Mouse (Mus musculus) bone marrow, adult 2 months (tissue): ENCODE measurements at regions not wholly inside any gene's neighbourhood (a gene's known extent, or its start where the extent isn't known, plus 50 kb on each side); places are given as distances from the start of the nearest gene placed in this dataset.

Experiments used
- CTCF ChIP-seq: fragments of 200-500 bp; IDR thresholded peaks from 2 replicates; pipeline ENCODE4 v1.5.1; 2011; ENCODE audit warnings: low read length, control low read depth; ENCODE audit not compliant: control insufficient read depth, insufficient read depth
- POLR2A ChIP-seq: fragments of 200-500 bp; IDR thresholded peaks from 2 replicates; pipeline ENCODE4 v1.6.1; 2011; ENCODE audit warnings: low read depth, mild to moderate bottlenecking, control low read depth, low read length, borderline replicate concordance; ENCODE audit not compliant: control insufficient read depth

GRCm38 (mm10) chr12:8864830-8865229 is 56.6 kb upstream of the Laptm4a start:
- TF ChIP-seq POLR2A (no peak), CTCF (no peak)
